Mouse (Mus musculus) embryonic facial prominence, embryonic 12.5 days (tissue): ENCODE data around the gene E330009J07Rik. TPM values are rescaled to one million over a fixed set of nuclear protein-coding genes. Genes with fewer than 3 reads are reported as not detected.

Source experiments
- ATAC-seq: fragments of 200-750 bp; cut with Nextera tagmentation; 2 replicates; pipeline ENCODE4 v1.8.0; 2017; ENCODE audit not compliant: insufficient number of reproducible peaks, insufficient read depth, low FRiP score, low TSS enrichment
- H3K27ac ChIP-seq: fragments of 300-500 bp; sonication (generic); 2 replicates; pipeline ENCODE4 v1.5.1; 2016; ENCODE audit warnings: mild to moderate bottlenecking
- H3K27me3 ChIP-seq: fragments of 300-500 bp; sonication (generic); 2 replicates; pipeline ENCODE4 v1.6.1; 2016; ENCODE audit warnings: mild to moderate bottlenecking, moderate library complexity
- H3K36me3 ChIP-seq: fragments of 300-500 bp; sonication (generic); 2 replicates; pipeline ENCODE4 v1.6.1; 2016; ENCODE audit warnings: mild to moderate bottlenecking
- H3K4me1 ChIP-seq: fragments of 300-500 bp; sonication (generic); 2 replicates; pipeline ENCODE4 v1.6.1; 2016
- H3K4me2 ChIP-seq: fragments of 300-500 bp; sonication (generic); replicated peaks from 2 replicates; pipeline ENCODE4 v1.6.1; 2016; ENCODE audit warnings: mild to moderate bottlenecking, moderate library complexity
- H3K4me3 ChIP-seq: fragments of 300-500 bp; sonication (generic); 2 replicates; pipeline ENCODE4 v1.5.1; 2016; ENCODE audit warnings: mild to moderate bottlenecking
- H3K9ac ChIP-seq: fragments of 300-500 bp; sonication (generic); 2 replicates; pipeline ENCODE4 v1.6.1; 2016; ENCODE audit warnings: mild to moderate bottlenecking, moderate library complexity
- H3K9me3 ChIP-seq: fragments of 300-500 bp; sonication (generic); 2 replicates; pipeline ENCODE4 v1.6.1; 2016; ENCODE audit warnings: mild to moderate bottlenecking, moderate library complexity
- WGBS: fragments of 180-500 bp; shearing (Covaris S2); methylation state at CpG from one replicate; pipeline ENCODE4 v1.1.7; 2016; 5-methylcytosine and 5-hydroxymethylcytosine counted together
- polyA plus RNA-seq: library from polyadenylated mRNA; unstranded; fragments of >200 nt; fragmentation: Nextera tagmentation; extraction: Ambion mirVana; gene quantifications from 2 replicates; pipeline ENCODE4 v1.2.1, GENCODE M21; 2016

The E330009J07Rik gene
- polyA plus RNA-seq, 1 experiment from 2014 or later: 12.1 TPM

DNA sequence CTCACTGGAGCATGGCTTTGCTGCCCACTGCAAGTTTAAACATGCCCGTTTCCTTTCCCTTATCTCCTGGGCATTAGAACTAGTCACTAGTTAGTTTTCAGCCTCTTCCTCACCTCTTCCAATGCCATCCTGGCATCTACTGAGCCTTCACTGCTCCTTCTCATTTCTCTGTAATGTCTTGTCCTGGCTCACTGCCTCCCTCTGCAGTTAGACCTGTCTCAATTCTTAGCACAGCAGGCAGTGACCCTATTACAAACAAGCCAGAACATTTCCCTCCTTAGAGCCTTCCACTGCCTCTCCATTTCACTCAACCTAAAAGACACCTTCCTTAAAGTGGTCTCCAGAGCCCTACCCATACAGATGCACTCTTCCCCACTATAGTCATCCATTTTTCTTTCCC, 45.0 kb downstream of the E330009J07Rik start:
- H3K36me3 ChIP-seq: 0 out of 2 replicates have a peak, but pooled peaks cover 11% of the 10 kb centered on the region

DNA sequence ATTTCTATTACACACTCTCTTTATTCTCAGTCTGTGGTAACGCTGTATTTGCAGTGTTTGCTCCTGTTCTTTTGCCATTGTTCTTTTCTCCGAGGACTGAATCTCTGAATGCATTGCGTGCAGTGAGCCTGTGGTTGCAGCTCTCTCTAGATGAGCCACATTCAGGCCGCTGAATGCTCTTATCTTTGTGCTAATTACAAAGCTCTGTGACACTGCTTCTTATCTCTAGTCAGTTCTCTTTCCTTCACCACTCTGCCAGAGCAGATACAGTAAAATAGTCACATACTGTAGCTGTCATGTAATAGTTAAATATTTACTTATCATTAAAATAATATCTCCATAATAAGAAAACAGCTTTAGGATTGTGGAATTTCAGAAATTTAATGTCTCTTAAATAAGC, 47.3 kb downstream of the E330009J07Rik start:
- H3K4me2 ChIP-seq: no peak overlapping the region
- H3K27me3 ChIP-seq: no peaks in the 10 kb centered on the region
- no peaks in the 10 kb centered on the region for H3K9me3 ChIP-seq
- ATAC-seq: no peak
- no peak overlapping the region for H3K4me3 ChIP-seq
- no peak overlapping the region for H3K27ac ChIP-seq
- no peaks in the 10 kb centered on the region for H3K4me1 ChIP-seq
- 88% methylated on average over 4 of the region's 4 CpGs for WGBS
- no peak overlapping the region for H3K9ac ChIP-seq
- 0 out of 2 replicates have a peak, but pooled peaks cover 5% of the 10 kb centered on the region for H3K36me3 ChIP-seq

More for the DNA sequence above, 45.0 kb downstream of the E330009J07Rik start:
- H3K4me2 ChIP-seq: no peak overlapping the region
- no peak overlapping the region for H3K27ac ChIP-seq
- H3K4me3 ChIP-seq: no peak overlapping the region
- H3K9me3 ChIP-seq: no peaks in the 10 kb centered on the region
- no peaks in the 10 kb centered on the region for H3K27me3 ChIP-seq
- no peak overlapping the region for H3K9ac ChIP-seq
- H3K4me1 ChIP-seq: no peaks in the 10 kb centered on the region
- no peak for ATAC-seq
- 88% methylated on average over 1 of the region's 1 CpGs for WGBS

DNA sequence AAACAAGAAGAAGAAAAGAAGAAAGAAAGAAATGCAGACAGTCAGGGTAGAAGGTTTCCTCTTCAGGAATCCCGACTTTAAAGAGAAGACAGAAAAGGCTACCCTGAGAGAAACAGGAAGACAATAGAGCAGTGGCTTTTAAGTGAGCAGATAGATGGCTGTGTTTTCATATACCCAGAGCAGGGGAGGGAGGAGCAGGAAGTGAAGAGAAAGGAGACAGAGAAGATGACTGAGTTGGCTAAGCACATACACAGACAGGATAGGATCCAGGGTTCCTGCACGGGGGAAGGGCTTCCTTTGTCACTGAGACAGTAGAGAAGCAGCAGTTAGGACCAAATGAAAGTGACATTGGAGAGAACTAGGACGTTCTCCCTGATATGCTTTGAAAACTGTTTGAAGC, 50.3 kb downstream of the E330009J07Rik start:
- Histone ChIP-seq H3K4me2 (no peak overlapping the region), H3K4me1 (no peaks in the 10 kb centered on the region), H3K9ac (no peak overlapping the region), H3K27me3 (no peaks in the 10 kb centered on the region), H3K36me3 (0 out of 2 replicates have a peak, but pooled peaks cover 5% of the 10 kb centered on the region), H3K9me3 (no peaks in the 10 kb centered on the region), H3K27ac (no peak overlapping the region), H3K4me3 (no peak overlapping the region)
- ATAC-seq: no peak
- WGBS: 54% methylated on average over 3 of the region's 3 CpGs

DNA sequence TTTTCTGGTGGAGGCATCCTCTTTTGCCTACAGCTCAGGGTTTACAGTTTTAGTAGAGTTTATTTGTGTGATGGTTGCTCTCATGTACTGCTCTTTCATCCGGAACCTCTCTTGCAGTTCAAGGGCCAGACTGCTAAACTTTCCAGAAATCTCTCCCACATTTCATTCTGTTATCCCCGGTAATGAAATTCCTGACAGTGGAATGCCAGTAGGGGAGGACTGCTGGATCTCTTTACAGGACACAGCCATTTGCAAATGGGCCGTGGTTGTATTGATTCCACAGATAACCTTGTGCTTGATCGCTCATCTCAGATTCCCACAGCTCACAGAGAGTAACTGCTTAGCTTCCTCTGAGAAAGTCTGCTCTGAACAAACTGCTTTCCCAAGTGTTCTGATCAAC, 54.0 kb downstream of the E330009J07Rik start:
- H3K4me2 ChIP-seq: no peak overlapping the region
- no peak overlapping the region for H3K4me3 ChIP-seq
- H3K27me3 ChIP-seq: no peaks in the 10 kb centered on the region
- H3K9me3 ChIP-seq: no peaks in the 10 kb centered on the region
- 85% methylated on average over 4 of the region's 4 CpGs for WGBS
- ATAC-seq: no peak
- H3K4me1 ChIP-seq: no peaks in the 10 kb centered on the region
- H3K27ac ChIP-seq: no peak overlapping the region
- H3K36me3 ChIP-seq: 0 out of 2 replicates have a peak, but pooled peaks cover 6% of the 10 kb centered on the region
- no peak overlapping the region for H3K9ac ChIP-seq

DNA sequence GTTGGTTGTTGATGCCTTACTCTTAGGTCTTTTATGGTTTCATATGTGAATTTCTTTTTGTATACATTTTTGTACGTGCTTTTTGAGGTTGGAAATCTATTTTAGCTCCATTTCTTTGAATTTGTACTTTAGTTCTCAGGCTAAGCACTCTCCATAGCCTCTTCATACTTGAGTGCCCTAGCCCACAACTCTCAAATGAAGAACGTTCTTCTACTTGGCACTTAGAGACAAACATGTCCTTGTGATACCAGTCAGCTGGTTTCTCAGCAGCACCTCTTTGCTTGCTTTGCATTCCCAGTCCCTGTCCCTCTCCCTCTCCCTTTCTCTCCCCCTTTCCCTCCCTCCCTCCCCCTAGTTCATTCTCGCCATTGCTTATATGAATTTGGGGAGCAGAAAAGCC, 55.8 kb downstream of the E330009J07Rik start:
- no peak for ATAC-seq

DNA sequence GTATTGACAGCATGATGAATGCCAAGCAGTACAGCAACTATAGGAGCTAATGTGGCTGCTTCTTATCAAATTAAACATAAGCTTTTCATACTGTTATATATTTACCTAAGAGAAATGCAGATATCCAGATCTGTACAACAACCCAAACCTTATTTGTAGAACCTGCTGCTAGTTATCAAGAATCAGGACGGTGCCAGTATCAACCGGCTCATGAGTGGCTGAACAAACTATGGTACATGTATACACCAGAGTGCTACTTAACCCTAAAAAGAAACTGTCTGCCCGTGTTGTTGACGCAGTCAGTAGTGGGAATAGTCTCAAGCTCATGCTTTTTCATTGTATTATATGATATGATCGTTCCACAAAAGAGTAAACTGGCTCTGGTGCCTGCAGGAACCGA, 64.9 kb downstream of the E330009J07Rik start:
- no peak for ATAC-seq
- Histone ChIP-seq H3K27me3 (no peaks in the 10 kb centered on the region), H3K9ac (no peak overlapping the region), H3K27ac (no peak overlapping the region), H3K4me3 (no peak overlapping the region), H3K4me2 (no peak overlapping the region), H3K9me3 (no peaks in the 10 kb centered on the region), H3K4me1 (no peaks in the 10 kb centered on the region), H3K36me3 (no peaks in the 10 kb centered on the region)
- 94% methylated on average over 6 of the region's 6 CpGs for WGBS

More for the DNA sequence above, 55.8 kb downstream of the E330009J07Rik start:
- H3K27ac ChIP-seq: no peak overlapping the region
- 0 out of 2 replicates have a peak, but pooled peaks cover 5% of the 10 kb centered on the region for H3K36me3 ChIP-seq
- no peak overlapping the region for H3K4me2 ChIP-seq
- no peaks in the 10 kb centered on the region for H3K4me1 ChIP-seq
- H3K9ac ChIP-seq: no peak overlapping the region
- 86% methylated on average over 3 of the region's 3 CpGs for WGBS
- H3K27me3 ChIP-seq: no peaks in the 10 kb centered on the region
- H3K9me3 ChIP-seq: no peaks in the 10 kb centered on the region
- H3K4me3 ChIP-seq: no peak overlapping the region

DNA sequence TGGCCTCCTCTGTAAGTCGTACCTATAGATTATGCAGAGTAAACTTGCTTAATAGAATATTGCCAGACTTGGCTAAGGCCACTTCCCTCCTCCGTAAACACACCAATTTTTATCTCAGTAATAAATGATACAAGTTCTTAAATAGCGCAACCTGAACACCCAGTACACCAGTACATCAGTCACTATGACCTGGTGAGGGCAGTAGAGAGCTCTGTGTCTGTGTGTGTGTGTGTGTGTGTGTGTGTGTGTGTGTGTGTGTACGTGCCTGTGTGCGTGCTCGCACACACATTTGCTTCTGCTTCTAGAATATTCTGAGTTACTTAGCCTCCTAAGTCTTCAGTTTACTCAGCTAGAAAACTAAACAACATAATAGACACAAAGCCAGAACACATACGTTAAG, 82.6 kb downstream of the E330009J07Rik start:
- ATAC-seq: no peak
- Histone ChIP-seq H3K9ac (no peak overlapping the region), H3K27ac (no peak overlapping the region), H3K27me3 (no peaks in the 10 kb centered on the region), H3K9me3 (no peaks in the 10 kb centered on the region), H3K36me3 (peaks cover 18% of the 10 kb centered on the region), H3K4me1 (no peaks in the 10 kb centered on the region), H3K4me2 (no peak overlapping the region), H3K4me3 (no peak overlapping the region)
- 95% methylated on average over 7 of the region's 7 CpGs for WGBS

Other genes starting within 250 kb of the E330009J07Rik start
- gene Agk, start 111.0 kb downstream of the E330009J07Rik start, polyA plus RNA-seq: 47.6 and 50.0 TPM in 2 replicates
- gene Wee2, start 3.0 kb upstream of the E330009J07Rik start, polyA plus RNA-seq: not detected in 2 replicates
- gene Ssbp1, start 35.2 kb upstream of the E330009J07Rik start, polyA plus RNA-seq: 181 and 188 TPM in 2 replicates
- gene Tas2r137, start 55.1 kb upstream of the E330009J07Rik start, polyA plus RNA-seq: not detected in 2 replicates
- gene Tas2r108, start 57.4 kb upstream of the E330009J07Rik start, polyA plus RNA-seq: 0.17 and 0.23 TPM in 2 replicates
- not detected in 2 replicates for gene Prss37, start 83.4 kb upstream of the E330009J07Rik start, polyA plus RNA-seq
- 0.10 TPM in 1 of 2 replicates, not detected in the other for gene Olfr461, start 118.9 kb upstream of the E330009J07Rik start, polyA plus RNA-seq
- gene Olfr460, start 133.4 kb upstream of the E330009J07Rik start, polyA plus RNA-seq: not detected in 2 replicates
- 0.45 and 0.93 TPM in 2 replicates for gene Clec5a, start 149.7 kb upstream of the E330009J07Rik start, polyA plus RNA-seq
- not detected in 2 replicates for gene Tas2r138, start 177.2 kb upstream of the E330009J07Rik start, polyA plus RNA-seq
- gene Mgam, start 192.7 kb upstream of the E330009J07Rik start, polyA plus RNA-seq: 0.06 TPM in 1 of 2 replicates, not detected in the other